Mouse (Mus musculus): ENCODE measurements around the gene Capn2. TPM values are rescaled to one million over a fixed set of nuclear protein-coding genes. Genes with fewer than 3 reads are reported as not detected.

Gene Capn2
- polyA plus RNA-seq, 1 experiment: 148 TPM

GRCm38 (mm10) chr1:182527921-182528858 lies 10.8 kb upstream of the Capn2 start:
- no peaks in the 10 kb centered on the region for H3K79me2 ChIP-seq (ENCODE audit: control insufficient read depth, insufficient read depth)
- no peak overlapping the region for H3ac ChIP-seq (ENCODE audit: control insufficient read depth, insufficient read length)
- no peak overlapping the region for H3K4me3 ChIP-seq
- H3K4me2 ChIP-seq (ENCODE audit: low read depth): peak overlapping the region; percentile 73
- TF ChIP-seq REST (IDR thresholded peaks at IDR 0.05; ENCODE audit: insufficient read depth, insufficient read length): no peak
- no peak for TF ChIP-seq POLR2AphosphoS2 (IDR thresholded peaks at IDR 0.05; ENCODE audit: insufficient read length, low read depth)
- TF ChIP-seq USF1 (IDR thresholded peaks at IDR 0.05; ENCODE audit: low read depth): no peak
- no peak for TF ChIP-seq MAX (IDR thresholded peaks at IDR 0.05; ENCODE audit: low read depth)
- no peak for TF ChIP-seq TCF3 (IDR thresholded peaks at IDR 0.05; ENCODE audit: insufficient read length, low read depth)
- peak; percentile 11 for TF ChIP-seq TCF12 (IDR thresholded peaks at IDR 0.05; ENCODE audit: insufficient read depth, poor library complexity, severe bottlenecking)
- peak; percentile 30 for TF ChIP-seq POLR2A (IDR thresholded peaks at IDR 0.05; ENCODE audit: insufficient read length, low read depth)
- no peak for TF ChIP-seq E2F4 (IDR thresholded peaks at IDR 0.05; ENCODE audit: insufficient read depth)
- peak in 2 of 3 experiments; percentile 51 to 66 for TF ChIP-seq MYOD1 (IDR thresholded peaks at IDR 0.05; ENCODE audit: control insufficient read depth in 1 of 3, insufficient read length in 2 of 3, low read depth in 2 of 3)
- TF ChIP-seq SRF (IDR thresholded peaks at IDR 0.05; ENCODE audit: control insufficient read depth, insufficient read length, low read depth): peak; percentile 99
- peak in 1 of 3 experiments; percentile 57 for TF ChIP-seq MYOG (IDR thresholded peaks at IDR 0.05; ENCODE audit: control insufficient read depth in 1 of 3, insufficient read depth in 1 of 3, insufficient read length in 2 of 3, low read depth in 2 of 3)
- no peaks in the 10 kb centered on the region for H3K36me3 ChIP-seq (ENCODE audit: control insufficient read depth, insufficient read depth)
- no peaks in the 10 kb centered on the region for H3K27me3 ChIP-seq (ENCODE audit: control insufficient read depth, insufficient read depth, insufficient read length)

GRCm38 (mm10) chr1:182527261-182527766 lies 9.9 kb upstream of the Capn2 start:
- H3K27me3 ChIP-seq (ENCODE audit: control insufficient read depth, insufficient read depth, insufficient read length): no peaks in the 10 kb centered on the region
- no peak overlapping the region for H3K4me3 ChIP-seq
- no peaks in the 10 kb centered on the region for H3K36me3 ChIP-seq (ENCODE audit: control insufficient read depth, insufficient read depth)
- no peak overlapping the region for H3ac ChIP-seq (ENCODE audit: control insufficient read depth, insufficient read length)
- no peaks in the 10 kb centered on the region for H3K79me2 ChIP-seq (ENCODE audit: control insufficient read depth, insufficient read depth)
- peak overlapping the region; percentile 73 for H3K4me2 ChIP-seq (ENCODE audit: low read depth)
- TF ChIP-seq CEBPB (IDR thresholded peaks at IDR 0.05; ENCODE audit: insufficient read depth, poor library complexity, severe bottlenecking) (no peak), POLR2A (IDR thresholded peaks at IDR 0.05; ENCODE audit: insufficient read length, low read depth) (no peak), MAX (IDR thresholded peaks at IDR 0.05; ENCODE audit: low read depth) (no peak), POLR2AphosphoS2 (IDR thresholded peaks at IDR 0.05; ENCODE audit: insufficient read length, low read depth) (no peak), MYOD1 (IDR thresholded peaks at IDR 0.05; ENCODE audit: control insufficient read depth in 1 of 3, insufficient read length in 2 of 3, low read depth in 2 of 3) (no peak), SRF (IDR thresholded peaks at IDR 0.05; ENCODE audit: control insufficient read depth, insufficient read length, low read depth) (no peak), TCF3 (IDR thresholded peaks at IDR 0.05; ENCODE audit: insufficient read length, low read depth) (no peak), E2F4 (IDR thresholded peaks at IDR 0.05; ENCODE audit: insufficient read depth) (no peak), MYOG (IDR thresholded peaks at IDR 0.05; ENCODE audit: control insufficient read depth in 1 of 3, insufficient read depth in 1 of 3, insufficient read length in 2 of 3, low read depth in 2 of 3) (no peak), REST (IDR thresholded peaks at IDR 0.05; ENCODE audit: insufficient read depth, insufficient read length) (no peak), USF1 (IDR thresholded peaks at IDR 0.05; ENCODE audit: low read depth) (no peak), TCF12 (IDR thresholded peaks at IDR 0.05; ENCODE audit: insufficient read depth, poor library complexity, severe bottlenecking) (no peak)

GRCm38 (mm10) chr1:182525601-182526000 lies 8.2 kb upstream of the Capn2 start:
- no peak overlapping the region for H3ac ChIP-seq (ENCODE audit: control insufficient read depth, insufficient read length)
- no peak overlapping the region for H3K4me2 ChIP-seq (ENCODE audit: low read depth)
- H3K79me2 ChIP-seq (ENCODE audit: control insufficient read depth, insufficient read depth): no peaks in the 10 kb centered on the region
- TF ChIP-seq MYOG (IDR thresholded peaks at IDR 0.05; ENCODE audit: control insufficient read depth in 1 of 3, insufficient read depth in 1 of 3, insufficient read length in 2 of 3, low read depth in 2 of 3): no peak
- TF ChIP-seq TCF12 (IDR thresholded peaks at IDR 0.05; ENCODE audit: insufficient read depth, poor library complexity, severe bottlenecking): no peak
- no peak for TF ChIP-seq POLR2A (IDR thresholded peaks at IDR 0.05; ENCODE audit: insufficient read length, low read depth)
- no peak for TF ChIP-seq USF1 (IDR thresholded peaks at IDR 0.05; ENCODE audit: low read depth)
- no peak for TF ChIP-seq POLR2AphosphoS2 (IDR thresholded peaks at IDR 0.05; ENCODE audit: insufficient read length, low read depth)
- no peak for TF ChIP-seq REST (IDR thresholded peaks at IDR 0.05; ENCODE audit: insufficient read depth, insufficient read length)
- TF ChIP-seq TCF3 (IDR thresholded peaks at IDR 0.05; ENCODE audit: insufficient read length, low read depth): no peak
- TF ChIP-seq MYOD1 (IDR thresholded peaks at IDR 0.05; ENCODE audit: control insufficient read depth in 1 of 3, insufficient read length in 2 of 3, low read depth in 2 of 3): no peak
- TF ChIP-seq E2F4 (IDR thresholded peaks at IDR 0.05; ENCODE audit: insufficient read depth): no peak
- TF ChIP-seq SRF (IDR thresholded peaks at IDR 0.05; ENCODE audit: control insufficient read depth, insufficient read length, low read depth): no peak
- TF ChIP-seq CEBPB (IDR thresholded peaks at IDR 0.05; ENCODE audit: insufficient read depth, poor library complexity, severe bottlenecking): no peak
- TF ChIP-seq MAX (IDR thresholded peaks at IDR 0.05; ENCODE audit: low read depth): no peak
- H3K4me3 ChIP-seq: no peak overlapping the region
- no peaks in the 10 kb centered on the region for H3K27me3 ChIP-seq (ENCODE audit: control insufficient read depth, insufficient read depth, insufficient read length)
- H3K36me3 ChIP-seq (ENCODE audit: control insufficient read depth, insufficient read depth): no peaks in the 10 kb centered on the region

GRCm38 (mm10) chr1:182523692-182524091 lies 6.3 kb upstream of the Capn2 start:
- Histone ChIP-seq H3K4me3 (no peak overlapping the region), H3K4me2 (ENCODE audit: low read depth) (no peak overlapping the region), H3K27me3 (ENCODE audit: control insufficient read depth, insufficient read depth, insufficient read length) (no peaks in the 10 kb centered on the region), H3K79me2 (ENCODE audit: control insufficient read depth, insufficient read depth) (no peaks in the 10 kb centered on the region), H3K36me3 (ENCODE audit: control insufficient read depth, insufficient read depth) (no peaks in the 10 kb centered on the region), H3ac (ENCODE audit: control insufficient read depth, insufficient read length) (no peak overlapping the region)
- TF ChIP-seq REST (IDR thresholded peaks at IDR 0.05; ENCODE audit: insufficient read depth, insufficient read length) (no peak), MYOG (IDR thresholded peaks at IDR 0.05; ENCODE audit: control insufficient read depth in 1 of 3, insufficient read depth in 1 of 3, insufficient read length in 2 of 3, low read depth in 2 of 3) (no peak), E2F4 (IDR thresholded peaks at IDR 0.05; ENCODE audit: insufficient read depth) (no peak), TCF3 (IDR thresholded peaks at IDR 0.05; ENCODE audit: insufficient read length, low read depth) (no peak)
